Mouse (Mus musculus): ENCODE data around the gene Mlycd.
A peak's percentile ranks its signal among the peaks of the same experiment; 100 is the strongest.
"Not testable (repeated sequence)": the region's sequence is repeated elsewhere in the genome, so short reads cannot be mapped to it uniquely, and the experiment has no call there.

GRCm38 (mm10) chr8:119356631-119357030 lies 38.0 kb upstream of the Mlycd start:
- peak; percentile 33; the same call in 1 of the 2 replicates for TF ChIP-seq CTCF (IDR thresholded peaks at IDR 0.05; ENCODE audit: low read depth, low read length)
- not testable (repeated sequence) for TF ChIP-seq POLR2A (IDR thresholded peaks at IDR 0.05; ENCODE audit: borderline replicate concordance, low read depth, low read length)
